Mouse (Mus musculus) kidney, adult 2 months (tissue): ENCODE measurements at regions not wholly inside any gene's neighbourhood (a gene's known extent, or its start where the extent isn't known, plus 50 kb on each side); places are given as distances from the start of the nearest gene placed in this dataset.
A peak's percentile ranks its signal among the peaks of the same experiment; 100 is the strongest.

ENCODE experiments used
- DNase-seq: peaks from one replicate; pipeline ENCODE4 v3.0.0; 2021
- H3K27ac ChIP-seq: fragments of 200-500 bp; 2 replicates; pipeline ENCODE4 v1.5.1; 2012; ENCODE audit warnings: low read depth, low read length, control low read depth, inconsistent platforms; ENCODE audit not compliant: insufficient read depth
- H3K27me3 ChIP-seq: fragments of 200-500 bp; replicated peaks from 2 replicates; pipeline ENCODE4 v1.6.1; 2012; ENCODE audit warnings: mild to moderate bottlenecking, moderate library complexity, low read length, inconsistent platforms; ENCODE audit not compliant: control insufficient read depth, insufficient read depth
- H3K36me3 ChIP-seq: fragments of 200-500 bp; 2 replicates; pipeline ENCODE4 v1.6.1; 2012; ENCODE audit warnings: mild to moderate bottlenecking, moderate library complexity, low read length, inconsistent platforms; ENCODE audit not compliant: control insufficient read depth, insufficient read depth
- H3K4me1 ChIP-seq: fragments of 200-500 bp; 2 replicates; pipeline ENCODE4 v1.6.1; 2011; ENCODE audit warnings: low read length; ENCODE audit not compliant: control insufficient read depth, insufficient read depth
- H3K4me3 ChIP-seq: fragments of 200-500 bp; 2 replicates; pipeline ENCODE4 v1.5.1; 2011; ENCODE audit warnings: mild to moderate bottlenecking, low read depth, low read length, control low read depth; ENCODE audit not compliant: insufficient read depth
- CTCF ChIP-seq: fragments of 200-500 bp; conservative IDR thresholded peaks from 2 replicates; pipeline ENCODE4 v1.5.1; 2011; ENCODE audit warnings: low read depth, mild to moderate bottlenecking, control low read depth, low read length, moderate library complexity, mixed read lengths; ENCODE audit not compliant: insufficient read depth, insufficient read length
- POLR2A ChIP-seq: fragments of 200-500 bp; IDR thresholded peaks from one replicate; pipeline ENCODE4 v1.6.1; 2011; ENCODE audit warnings: low read depth, low read length, control low read depth
- WGBS: fragments of 180-500 bp; shearing (Covaris S2); methylation state at CpG from one replicate; pipeline ENCODE4 v1.1.7; 2018; 5-methylcytosine and 5-hydroxymethylcytosine counted together

- Histone ChIP-seq H3K27me3 (no peaks in the 10 kb centered on the region), H3K36me3 (no peaks in the 10 kb centered on the region), H3K4me3 (no peak overlapping the region), H3K4me1 (peaks cover 2% of the 10 kb centered on the region; the same call in 1 of the 2 replicates), H3K27ac (no peak overlapping the region)
- 85% methylated on average over 7 of the region's 7 CpGs for WGBS
- no peak for DNase-seq
- TF ChIP-seq POLR2A (no peak), CTCF (no peak)
Observed at GRCm38 (mm10) chr8:26349231-26349630, 229.9 kb downstream of the Gm45692 start.

GRCm38 (mm10) chr8:26349854-26350253, 230.5 kb downstream of the Gm45692 start:
- DNase-seq: no peak
- no peak overlapping the region for H3K27ac ChIP-seq
- H3K4me1 ChIP-seq: peaks cover 2% of the 10 kb centered on the region; the same call in 1 of the 2 replicates
- no peaks in the 10 kb centered on the region for H3K36me3 ChIP-seq
- 93% methylated on average over 3 of the region's 3 CpGs for WGBS
- H3K27me3 ChIP-seq: no peaks in the 10 kb centered on the region
- H3K4me3 ChIP-seq: no peak overlapping the region
- TF ChIP-seq POLR2A (no peak), CTCF (no peak)

GRCm38 (mm10) chr8:26350616-26351015, 231.3 kb downstream of the Gm45692 start:
- peak; percentile 50 for DNase-seq
- peaks cover 2% of the 10 kb centered on the region; the same call in 1 of the 2 replicates for H3K4me1 ChIP-seq
- H3K27ac ChIP-seq: no peak overlapping the region
- no peak for TF ChIP-seq POLR2A
- no peak for TF ChIP-seq CTCF
- no peak overlapping the region for H3K4me3 ChIP-seq
- WGBS: 52% methylated on average over 4 of the region's 4 CpGs
- H3K27me3 ChIP-seq: no peaks in the 10 kb centered on the region
- H3K36me3 ChIP-seq: no peaks in the 10 kb centered on the region

GRCm38 (mm10) chr8:26351643-26352540, 232.6 kb downstream of the Gm45692 start:
- Histone ChIP-seq H3K36me3 (no peaks in the 10 kb centered on the region), H3K4me3 (peak overlapping the region; percentile 19; the same call in 1 of the 2 replicates), H3K27me3 (no peaks in the 10 kb centered on the region), H3K27ac (peak overlapping the region; percentile 85), H3K4me1 (peaks cover 2% of the 10 kb centered on the region; the same call in 1 of the 2 replicates)
- WGBS: 9% methylated on average over 21 of the region's 21 CpGs
- peak; percentile 56 for DNase-seq
- TF ChIP-seq CTCF (no peak), POLR2A (no peak)

- Histone ChIP-seq H3K27ac (peak overlapping the region; percentile 77), H3K4me1 (peaks cover 2% of the 10 kb centered on the region; the same call in 1 of the 2 replicates), H3K4me3 (no peak overlapping the region), H3K36me3 (no peaks in the 10 kb centered on the region), H3K27me3 (no peaks in the 10 kb centered on the region)
- 32% methylated on average over 9 of the region's 9 CpGs for WGBS
- DNase-seq: peak; percentile 81
- TF ChIP-seq CTCF (no peak), POLR2A (no peak)
Observed at GRCm38 (mm10) chr8:26352541-26353010, 233.2 kb downstream of the Gm45692 start.

- 39% methylated on average over 3 of the region's 3 CpGs for WGBS
- Histone ChIP-seq H3K4me3 (no peak overlapping the region), H3K36me3 (no peaks in the 10 kb centered on the region), H3K27ac (peak overlapping the region; percentile 89), H3K4me1 (peaks cover 2% of the 10 kb centered on the region; the same call in 1 of the 2 replicates), H3K27me3 (no peaks in the 10 kb centered on the region)
- DNase-seq: peak; percentile 54
- no peak for TF ChIP-seq CTCF
- no peak for TF ChIP-seq POLR2A
Observed at GRCm38 (mm10) chr8:26353476-26353875, 234.1 kb downstream of the Gm45692 start.

- 13% methylated on average over 4 of the region's 4 CpGs for WGBS
- Histone ChIP-seq H3K27ac (peak overlapping the region; percentile 41; the same call in 1 of the 2 replicates), H3K36me3 (no peaks in the 10 kb centered on the region), H3K4me3 (no peak overlapping the region), H3K4me1 (peaks cover 2% of the 10 kb centered on the region; the same call in 1 of the 2 replicates), H3K27me3 (no peaks in the 10 kb centered on the region)
- DNase-seq: peak; percentile 41
- TF ChIP-seq CTCF: no peak
- TF ChIP-seq POLR2A: no peak
Observed at GRCm38 (mm10) chr8:26354516-26354915, 235.2 kb downstream of the Gm45692 start.
